Mouse (Mus musculus) thymus, adult 2 months (tissue): ENCODE measurements around the gene Styx.

Experiments
- CTCF ChIP-seq: fragments of 200-500 bp; IDR thresholded peaks from 2 replicates; pipeline ENCODE4 v1.5.1; 2012; ENCODE audit warnings: mild to moderate bottlenecking, control low read depth, low read length, moderate library complexity, borderline replicate concordance; ENCODE audit not compliant: control insufficient read depth, poor library complexity, insufficient read depth; ENCODE audit errors: extremely low read depth
- POLR2A ChIP-seq: fragments of 200-500 bp; IDR thresholded peaks from 2 replicates; pipeline ENCODE4 v1.6.1; 2012; ENCODE audit warnings: mild to moderate bottlenecking, low read length, control low read depth, moderate library complexity; ENCODE audit not compliant: control insufficient read depth, poor library complexity, insufficient read depth; ENCODE audit errors: extremely low read depth

GRCm38 (mm10) chr14:45452148-45452547, 101.3 kb downstream of the Styx start:
- TF ChIP-seq POLR2A (no peak), CTCF (no peak)
